Mouse (Mus musculus): ENCODE data around the gene Mamdc2. TPM values are rescaled to one million over a fixed set of nuclear protein-coding genes. Genes with fewer than 3 reads are reported as not detected.
A peak's percentile ranks its signal among the peaks of the same experiment; 100 is the strongest.

Mamdc2 gene
- total and polyA plus RNA-seq, 3 experiments = 0.05 TPM; not detected in 2

DNA sequence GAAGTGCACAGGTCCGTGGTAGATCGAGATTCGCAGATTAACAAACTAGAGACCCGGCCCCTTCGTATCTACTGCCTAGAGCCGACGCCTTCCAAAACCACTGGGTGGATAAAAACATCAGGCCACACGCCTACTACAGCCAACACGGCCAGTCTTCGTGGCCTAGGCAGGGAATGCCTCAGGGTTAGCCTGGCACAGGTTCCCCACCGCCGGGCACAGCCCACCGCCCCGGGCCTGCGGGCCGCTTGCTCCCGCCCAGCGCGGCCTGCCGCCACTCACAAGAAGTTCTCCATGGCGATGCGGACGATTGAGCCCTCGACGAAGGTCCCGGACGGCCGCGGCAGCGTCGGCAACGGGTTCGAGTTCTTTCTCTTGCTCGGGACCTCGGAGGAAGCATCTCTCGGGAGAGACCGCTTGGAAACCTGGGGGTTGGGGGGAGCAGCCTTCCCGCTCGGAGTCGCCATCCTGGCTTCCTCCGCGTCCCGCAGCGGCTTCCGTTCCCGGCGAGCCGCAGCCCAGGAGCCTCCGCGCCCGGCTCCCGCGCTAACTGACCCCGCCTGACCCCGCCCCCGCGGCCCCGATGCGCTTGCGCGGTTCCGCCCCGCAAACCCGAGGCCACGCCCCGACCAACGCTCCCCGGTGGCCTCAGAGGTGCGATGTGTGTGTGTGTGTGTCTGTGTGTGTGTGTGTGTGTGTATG is 174.7 kb downstream of the Mamdc2 start, which contains the start of gene Smc5:
Smc5 (minus strand) TSS at position 543 of the 699 bp plus-strand sequence.
- TF ChIP-seq POLR2AphosphoS5 (IDR thresholded peaks at IDR 0.05; ENCODE audit: insufficient replicate concordance, low read depth, low read length) (no peak), CTCF (IDR thresholded peaks at IDR 0.05; ENCODE audit: low read depth, low read length) (no peak), GATA1 (IDR thresholded peaks at IDR 0.05; ENCODE audit: borderline replicate concordance, low read length) (no peak), TAL1 (conservative IDR thresholded peaks at IDR 0.05; ENCODE audit: low read depth, low read length) (no peak), GATA2 (IDR thresholded peaks at IDR 0.05; ENCODE audit: borderline replicate concordance, low read depth, low read length) (no peak)
- ATAC-seq (ENCODE audit: extremely low read depth, insufficient number of reproducible peaks, low FRiP score, poor library complexity, severe bottlenecking) = peak; percentile 59; the same call in 1 of the 2 replicates
- H3K4me3 ChIP-seq (ENCODE audit: low read depth, low read length) = peak within 1 kb of the TSS; percentile 91
- peaks cover 19% of the 10 kb centered on the region for H3K36me3 ChIP-seq (replicated peaks)
- H3K9me3 ChIP-seq (replicated peaks) = no peaks in the 10 kb centered on the region
- peaks cover 11% of the 10 kb centered on the region for H3K4me1 ChIP-seq (ENCODE audit: insufficient read depth, low read depth, low read length)
- H3K27me3 ChIP-seq (ENCODE audit: insufficient read depth, low read length) = peaks cover 8% of the 10 kb centered on the region
- DNase-seq (ENCODE audit: low spot score) = peak; percentile 85

DNA sequence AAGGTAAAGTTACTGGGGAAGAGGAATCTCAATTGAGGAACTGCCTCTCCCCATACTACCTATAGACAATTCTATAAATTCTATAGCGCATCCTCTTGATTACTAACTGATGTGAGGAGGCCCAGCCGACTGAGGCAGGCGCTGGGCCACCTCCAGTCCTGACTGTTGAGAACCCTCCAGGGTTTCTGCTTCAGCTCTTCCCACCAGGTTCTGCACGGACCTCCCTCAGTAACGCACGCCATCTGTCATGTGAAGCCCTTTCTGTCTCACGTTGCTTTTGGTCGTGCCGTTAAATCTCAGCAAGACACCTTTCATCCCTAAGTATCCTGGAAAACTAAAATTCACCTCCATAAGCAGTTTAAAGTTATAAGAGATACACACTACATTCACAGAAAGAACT is 191.5 kb downstream of the Mamdc2 start:
- DNase-seq (ENCODE audit: low spot score) (no peak), ATAC-seq (ENCODE audit: extremely low read depth, insufficient number of reproducible peaks, low FRiP score, poor library complexity, severe bottlenecking) (no peak)
- no peak for TF ChIP-seq GATA1 (IDR thresholded peaks at IDR 0.05; ENCODE audit: borderline replicate concordance, low read length)
- TF ChIP-seq TAL1 (conservative IDR thresholded peaks at IDR 0.05; ENCODE audit: low read depth, low read length) = no peak
- no peak for TF ChIP-seq GATA2 (IDR thresholded peaks at IDR 0.05; ENCODE audit: borderline replicate concordance, low read depth, low read length)
- no peak for TF ChIP-seq POLR2AphosphoS5 (IDR thresholded peaks at IDR 0.05; ENCODE audit: insufficient replicate concordance, low read depth, low read length)
- no peak for TF ChIP-seq CTCF (IDR thresholded peaks at IDR 0.05; ENCODE audit: low read depth, low read length)
- Histone ChIP-seq H3K4me3 (ENCODE audit: low read depth, low read length) (no peak overlapping the region), H3K36me3 (replicated peaks) (peaks cover 68% of the 10 kb centered on the region), H3K27me3 (ENCODE audit: insufficient read depth, low read length) (no peaks in the 10 kb centered on the region), H3K9me3 (replicated peaks) (no peaks in the 10 kb centered on the region), H3K4me1 (ENCODE audit: insufficient read depth, low read depth, low read length) (peaks cover 2% of the 10 kb centered on the region; the same call in 1 of the 2 replicates)

Other genes with a start within 250 kb of the Mamdc2 start
- gene Smc5, start 174.5 kb downstream of the Mamdc2 start, total RNA-seq (2014; fragmentation: Nextera tagmentation) = 207 and 241 TPM in 2 replicates
- gene Smc5, start 174.5 kb downstream of the Mamdc2 start, total RNA-seq (2017) = 81.2 and 104 TPM in 2 replicates
- gene Smc5, start 174.5 kb downstream of the Mamdc2 start, polyA plus RNA-seq (2012) = 10.0 and 11.3 TPM in 2 replicates
- gene 1700028P14Rik, start 204.4 kb upstream of the Mamdc2 start, total RNA-seq (2014; fragmentation: Nextera tagmentation) = not detected in 2 replicates
- gene 1700028P14Rik, start 204.4 kb upstream of the Mamdc2 start, total RNA-seq (2017) = not detected in 2 replicates
- not detected in 2 replicates for gene 1700028P14Rik, start 204.4 kb upstream of the Mamdc2 start, polyA plus RNA-seq (2012)
- gene Ptar1, start 239.0 kb upstream of the Mamdc2 start, total RNA-seq (2014; fragmentation: Nextera tagmentation) = 25.4 and 26.7 TPM in 2 replicates
- 16.8 and 19.9 TPM in 2 replicates for gene Ptar1, start 239.0 kb upstream of the Mamdc2 start, total RNA-seq (2017)
- gene Ptar1, start 239.0 kb upstream of the Mamdc2 start, polyA plus RNA-seq (2012) = 0.45 and 0.63 TPM in 2 replicates